Mouse (Mus musculus) thymus, adult 2 months (tissue): ENCODE measurements around the gene Rps7.

Experiments used
- CTCF ChIP-seq: fragments of 200-500 bp; IDR thresholded peaks from 2 replicates; pipeline ENCODE4 v1.5.1; 2012; ENCODE audit warnings: mild to moderate bottlenecking, control low read depth, low read length, moderate library complexity, borderline replicate concordance; ENCODE audit not compliant: control insufficient read depth, poor library complexity, insufficient read depth; ENCODE audit errors: extremely low read depth
- POLR2A ChIP-seq: fragments of 200-500 bp; IDR thresholded peaks from 2 replicates; pipeline ENCODE4 v1.6.1; 2012; ENCODE audit warnings: mild to moderate bottlenecking, low read length, control low read depth, moderate library complexity; ENCODE audit not compliant: control insufficient read depth, poor library complexity, insufficient read depth; ENCODE audit errors: extremely low read depth

DNA sequence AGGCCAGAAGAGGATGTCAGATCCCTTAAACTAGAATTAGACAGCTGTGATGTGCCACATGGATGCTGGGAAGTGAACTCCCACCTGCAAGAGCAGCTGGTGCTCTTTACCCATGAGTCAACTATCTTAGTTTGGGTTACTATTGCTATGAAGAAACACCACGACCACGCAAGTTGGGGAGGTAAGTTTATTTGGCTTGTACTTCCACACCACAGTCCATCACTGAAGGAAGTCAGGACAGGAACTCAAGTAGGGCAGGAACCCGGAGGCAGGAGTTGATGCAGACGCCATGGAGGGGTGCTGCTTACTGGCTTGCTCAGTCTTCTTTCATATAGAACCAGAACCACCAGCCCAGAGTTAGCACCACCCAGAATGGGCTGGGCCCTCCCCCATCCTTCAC lies 8.7 kb downstream of the Rps7 start:
- TF ChIP-seq POLR2A = no peak
- no peak for TF ChIP-seq CTCF
